Mouse (Mus musculus) heart, adult 2 months (tissue): ENCODE measurements at regions not wholly inside any gene's neighbourhood (a gene's known extent, or its start where the extent isn't known, plus 50 kb on each side); places are given as distances from the start of the nearest gene placed in this dataset.

Source experiments
- CTCF ChIP-seq: fragments of 200-600 bp; IDR thresholded peaks from 2 replicates; pipeline ENCODE4 v1.8.1; 2022; ENCODE audit warnings: antibody characterized with exemption, mild to moderate bottlenecking, moderate library complexity
- EP300 ChIP-seq: fragments of 200-500 bp; IDR thresholded peaks from 2 replicates; pipeline ENCODE4 v1.6.1; 2011; ENCODE audit warnings: low read depth, low read length, control low read depth; ENCODE audit not compliant: insufficient read depth

DNA sequence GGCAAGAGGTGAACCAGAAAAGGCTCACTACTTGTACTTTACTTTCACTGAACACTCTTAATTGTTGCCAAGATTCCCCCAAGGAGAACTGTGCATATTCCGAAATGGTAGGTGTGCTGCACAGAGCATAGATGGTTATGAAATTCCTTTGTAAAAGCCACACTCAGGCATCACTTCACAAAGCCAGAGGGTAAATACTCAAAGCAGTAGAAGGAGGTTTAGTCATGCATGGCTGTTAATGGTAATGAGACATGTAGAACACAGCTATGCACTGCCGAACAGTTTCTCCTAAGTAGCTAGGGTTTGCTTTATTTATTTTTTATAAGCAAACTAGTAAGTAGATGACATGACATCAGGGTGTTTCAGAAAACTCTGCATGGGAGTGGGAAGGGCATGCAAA lies 556.2 kb downstream of the Nedd1 start:
- TF ChIP-seq EP300 (no peak), CTCF (no peak)
